Mouse (Mus musculus) limb, embryonic 11.5 days (tissue): Measurements from ENCODE around the gene Elovl6. TPM values are rescaled to one million over a fixed set of nuclear protein-coding genes. Genes with fewer than 3 reads are reported as not detected.

Experiments
- ATAC-seq: fragments of 200-750 bp; cut with Nextera tagmentation; 2 replicates; pipeline ENCODE4 v1.8.0; 2017; ENCODE audit warnings: low read depth; ENCODE audit not compliant: insufficient number of reproducible peaks, low FRiP score, low TSS enrichment
- DNase-seq: peaks from one replicate; pipeline ENCODE4 v3.0.0-alpha.2; 2015; ENCODE audit warnings: low spot score
- H3K27ac ChIP-seq: fragments of 300-500 bp; sonication (generic); replicated peaks from 2 replicates; pipeline ENCODE4 v1.5.1; 2014; ENCODE audit warnings: low read depth, mild to moderate bottlenecking, low read length
- H3K27me3 ChIP-seq: fragments of 300-500 bp; sonication (generic); 2 replicates; pipeline ENCODE4 v1.6.1; 2014; ENCODE audit warnings: mild to moderate bottlenecking, low read length, mixed read lengths; ENCODE audit not compliant: control insufficient read depth, insufficient read depth
- H3K36me3 ChIP-seq: fragments of 300-500 bp; sonication (generic); 2 replicates; pipeline ENCODE4 v1.6.1; 2014; ENCODE audit warnings: mild to moderate bottlenecking, low read length, moderate library complexity, mixed read lengths; ENCODE audit not compliant: control insufficient read depth, insufficient read depth
- H3K4me1 ChIP-seq: fragments of 300-500 bp; sonication (generic); 2 replicates; pipeline ENCODE4 v1.6.1; 2014; ENCODE audit warnings: low read length, mixed read lengths; ENCODE audit not compliant: control insufficient read depth, insufficient read depth
- H3K4me2 ChIP-seq: fragments of 300-500 bp; sonication (generic); 2 replicates; pipeline ENCODE4 v1.6.1; 2014; ENCODE audit warnings: low read depth, mild to moderate bottlenecking, moderate library complexity; ENCODE audit not compliant: severe bottlenecking
- H3K4me3 ChIP-seq: fragments of 300-500 bp; sonication (generic); 2 replicates; pipeline ENCODE4 v1.5.1; 2014; ENCODE audit warnings: low read depth, low read length
- H3K9ac ChIP-seq: fragments of 300-500 bp; sonication (generic); 2 replicates; pipeline ENCODE4 v1.6.1; 2014; ENCODE audit warnings: mild to moderate bottlenecking, low read length
- H3K9me3 ChIP-seq: fragments of 300-500 bp; sonication (generic); 2 replicates; pipeline ENCODE4 v1.6.1; 2016; ENCODE audit warnings: low read length; ENCODE audit not compliant: control insufficient read depth
- WGBS: fragments of 180-500 bp; shearing (Covaris S2); extraction: QIAGEN DNeasy Blood & Tissue Kit; methylation state at CpG from one replicate; pipeline ENCODE4 v1.1.7; 2014; 5-methylcytosine and 5-hydroxymethylcytosine counted together
- polyA plus RNA-seq: library from polyadenylated mRNA; unstranded; fragments of >200 nt; fragmentation: Nextera tagmentation; extraction: Ambion mirVana; gene quantifications from 2 replicates; pipeline ENCODE4 v1.2.1, GENCODE M21; 2014

Elovl6 gene
- polyA plus RNA-seq, 1 experiment from 2014 or later: 53.2 TPM

DNA sequence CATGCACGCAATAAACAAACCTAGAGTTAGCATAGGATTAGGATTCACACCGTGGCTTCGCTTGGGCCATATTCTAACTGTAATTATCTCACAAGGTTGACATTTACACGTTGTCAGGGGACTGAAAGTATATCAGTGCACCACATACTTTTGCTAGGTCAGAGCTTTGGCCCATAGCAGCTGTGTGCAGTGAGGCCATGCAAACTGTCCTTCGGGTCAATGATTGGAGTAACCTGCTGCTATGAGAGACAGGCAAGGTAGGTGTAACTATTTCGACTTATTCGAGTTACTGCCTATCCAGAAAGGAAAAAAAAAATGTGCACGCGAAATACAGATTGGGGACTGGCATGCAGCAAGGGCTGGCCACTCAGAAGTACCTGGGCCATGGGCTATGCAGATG lies 24.9 kb downstream of the Elovl6 start:
- Histone ChIP-seq H3K9ac (no peak overlapping the region), H3K27ac (no peak overlapping the region), H3K27me3 (no peaks in the 10 kb centered on the region), H3K4me3 (no peak overlapping the region), H3K36me3 (no peaks in the 10 kb centered on the region), H3K4me1 (no peaks in the 10 kb centered on the region), H3K9me3 (no peaks in the 10 kb centered on the region), H3K4me2 (no peak overlapping the region)
- ATAC-seq (no peak), DNase-seq (no peak)
- WGBS: 90% methylated on average over 9 of the region's 9 CpGs

DNA sequence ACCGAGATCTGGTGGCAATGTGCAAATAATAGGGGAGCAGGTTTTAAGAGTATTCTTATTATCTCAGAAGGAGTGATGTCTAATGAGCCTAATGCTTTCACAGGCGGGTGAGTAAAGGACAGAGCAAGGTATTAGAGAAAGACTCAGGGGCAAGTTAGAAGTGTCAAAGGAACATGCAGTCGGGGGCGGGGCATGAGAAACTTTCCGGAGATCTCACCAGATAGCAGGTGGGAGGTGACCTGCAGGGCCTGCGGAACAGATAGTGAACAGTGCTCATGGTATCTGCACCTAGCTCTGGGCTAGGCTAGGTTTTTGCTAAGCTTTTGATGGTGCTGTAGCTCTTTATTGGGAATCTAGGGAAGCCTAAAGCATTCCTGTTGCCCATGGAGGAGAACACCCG lies 25.4 kb downstream of the Elovl6 start:
- Histone ChIP-seq H3K4me1 (no peaks in the 10 kb centered on the region), H3K36me3 (no peaks in the 10 kb centered on the region), H3K4me3 (no peak overlapping the region), H3K9ac (no peak overlapping the region), H3K27me3 (no peaks in the 10 kb centered on the region), H3K9me3 (no peaks in the 10 kb centered on the region), H3K4me2 (no peak overlapping the region), H3K27ac (no peak overlapping the region)
- ATAC-seq (no peak), DNase-seq (no peak)
- WGBS: 82% methylated on average over 7 of the region's 7 CpGs

DNA sequence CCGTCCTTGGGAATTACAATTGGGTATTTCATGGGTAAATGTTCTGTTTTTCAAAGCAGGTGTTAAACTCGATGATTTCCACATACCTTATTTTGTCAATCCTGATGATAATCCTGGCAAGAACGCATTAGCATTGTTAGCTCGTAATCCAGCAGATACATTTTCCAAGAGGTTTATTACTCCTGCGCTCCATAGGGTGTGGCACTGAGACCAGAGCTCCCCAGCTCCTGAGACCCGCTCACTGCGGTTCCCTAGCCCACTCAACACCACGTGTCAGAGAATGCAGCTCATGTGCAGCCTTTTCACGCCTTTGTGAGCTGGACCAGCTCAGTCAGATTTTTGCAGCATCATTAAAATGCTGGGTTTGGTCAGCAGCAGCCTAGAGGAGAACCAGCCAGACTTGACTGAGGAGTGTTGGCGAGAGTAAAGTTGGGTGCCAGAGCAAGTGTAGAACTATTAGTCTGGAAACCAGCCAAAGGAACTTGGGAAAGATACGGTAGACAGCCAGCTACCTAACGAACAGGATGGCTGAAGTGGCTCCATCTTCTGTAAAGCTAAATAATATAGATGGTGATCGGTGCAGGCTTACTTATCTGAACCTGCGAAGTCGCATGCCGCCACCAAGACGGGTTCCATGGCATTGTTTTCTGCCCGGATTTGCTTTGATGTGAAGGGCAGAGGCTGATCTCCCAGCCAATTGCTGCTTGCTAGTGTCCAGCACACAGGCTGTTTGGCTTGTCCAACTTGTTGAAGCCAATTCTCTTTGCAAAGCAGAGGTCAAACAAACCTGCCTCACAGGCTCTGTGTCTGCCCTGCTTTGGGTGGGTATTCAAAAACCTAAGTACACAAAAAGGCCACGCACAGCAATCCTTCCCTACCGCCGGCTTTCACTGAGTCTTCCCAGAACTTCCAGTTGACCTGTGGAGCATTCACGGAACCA lies 26.1 kb downstream of the Elovl6 start:
- Histone ChIP-seq H3K4me2 (no peak overlapping the region), H3K4me1 (no peaks in the 10 kb centered on the region), H3K36me3 (no peaks in the 10 kb centered on the region), H3K9me3 (no peaks in the 10 kb centered on the region), H3K4me3 (no peak overlapping the region), H3K27me3 (no peaks in the 10 kb centered on the region), H3K27ac (no peak overlapping the region), H3K9ac (no peak overlapping the region)
- WGBS: 93% methylated on average over 22 of the region's 22 CpGs
- no peak for DNase-seq
- no peak for ATAC-seq

DNA sequence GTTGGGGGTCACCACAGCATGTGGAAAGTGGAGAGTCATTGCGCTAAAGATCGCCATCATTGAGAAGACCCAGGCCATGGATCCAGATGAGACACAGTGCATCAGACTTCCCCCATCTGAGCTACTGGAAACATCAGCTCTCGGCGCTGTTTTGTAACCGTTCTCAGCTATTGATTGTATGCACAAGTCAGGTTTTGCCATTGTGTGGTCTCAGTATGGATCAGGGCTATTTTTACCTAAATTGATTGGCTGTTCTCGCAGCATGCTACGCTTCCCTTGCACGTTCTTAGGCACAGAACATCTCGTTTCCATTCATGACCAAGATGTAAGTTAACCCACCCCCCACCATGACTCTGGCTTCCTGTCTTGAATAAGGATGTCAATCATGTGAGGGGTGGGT lies 27.9 kb downstream of the Elovl6 start:
- no peaks in the 10 kb centered on the region for H3K27me3 ChIP-seq
- DNase-seq (no peak), ATAC-seq (no peak)
- no peak overlapping the region for H3K4me2 ChIP-seq
- H3K9ac ChIP-seq: no peak overlapping the region
- 96% methylated on average over 9 of the region's 9 CpGs for WGBS
- H3K9me3 ChIP-seq: no peaks in the 10 kb centered on the region
- H3K27ac ChIP-seq: no peak overlapping the region
- no peaks in the 10 kb centered on the region for H3K36me3 ChIP-seq
- H3K4me3 ChIP-seq: no peak overlapping the region
- H3K4me1 ChIP-seq: no peaks in the 10 kb centered on the region

DNA sequence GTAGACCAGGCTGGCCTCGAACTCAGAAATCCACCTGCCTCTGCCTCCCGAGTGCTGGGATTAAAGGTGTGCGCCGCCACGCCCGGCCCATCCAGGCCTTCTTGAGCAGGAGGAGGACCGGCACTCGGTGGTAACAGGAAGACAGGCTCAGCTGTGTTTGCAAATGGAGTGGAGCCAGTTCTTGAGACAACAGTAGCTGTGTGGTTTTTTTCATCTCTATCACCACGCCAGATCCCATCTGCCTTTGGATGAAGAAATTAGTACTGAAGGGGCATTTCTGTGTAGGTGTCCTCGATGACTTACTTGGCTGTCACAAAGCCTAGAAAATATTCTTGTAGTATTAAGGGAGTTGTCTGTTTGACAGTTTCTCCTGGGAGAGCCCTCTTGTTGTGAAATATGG lies 28.9 kb downstream of the Elovl6 start:
- H3K36me3 ChIP-seq: no peaks in the 10 kb centered on the region
- WGBS: 89% methylated on average over 10 of the region's 10 CpGs

DNA sequence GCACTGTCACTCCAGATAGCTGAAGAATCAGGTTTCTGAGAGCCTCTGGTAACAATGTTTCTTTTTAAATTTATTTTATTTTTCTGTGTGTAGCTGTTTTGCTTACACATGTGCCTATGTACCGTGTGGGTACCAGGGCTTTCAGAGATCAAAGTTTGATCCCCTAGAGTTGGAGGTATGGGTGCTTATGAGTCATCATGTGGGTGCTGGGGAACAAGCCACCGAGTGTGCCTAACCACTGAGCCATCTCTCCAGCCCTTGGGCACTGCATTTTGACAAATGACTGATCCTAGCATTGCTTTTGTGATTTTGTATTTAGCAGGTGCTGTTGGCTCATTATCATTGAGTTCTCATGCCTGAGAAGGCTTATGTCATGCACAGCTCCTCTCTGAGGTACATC lies 29.7 kb downstream of the Elovl6 start:
- WGBS: 92% methylated on average over 2 of the region's 2 CpGs

More for the DNA sequence above, 28.9 kb downstream of the Elovl6 start:
- ATAC-seq (no peak), DNase-seq (no peak)
- Histone ChIP-seq H3K9me3 (no peaks in the 10 kb centered on the region), H3K27me3 (no peaks in the 10 kb centered on the region), H3K4me2 (no peak overlapping the region), H3K9ac (no peak overlapping the region), H3K4me3 (no peak overlapping the region), H3K27ac (no peak overlapping the region), H3K4me1 (no peaks in the 10 kb centered on the region)

DNA sequence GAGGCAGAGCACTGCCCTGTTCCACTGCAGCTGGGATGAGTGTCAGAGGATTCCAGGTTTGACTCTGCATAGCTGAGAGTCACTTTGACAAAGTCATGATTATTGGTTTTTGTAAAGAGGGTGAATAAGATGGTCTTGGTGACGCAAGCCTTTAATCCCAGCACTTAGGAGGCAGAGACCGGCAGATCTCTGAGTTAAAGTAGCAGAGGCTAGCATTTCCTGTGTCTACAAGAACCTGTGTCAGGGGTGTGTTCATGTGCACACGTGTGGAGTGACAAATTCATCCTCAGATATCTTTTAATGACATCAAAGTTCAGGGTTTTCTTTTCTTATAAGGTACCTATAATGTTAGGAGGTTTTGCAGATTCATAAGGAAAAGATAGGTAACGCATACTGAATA lies 30.3 kb downstream of the Elovl6 start:
- Histone ChIP-seq H3K36me3 (no peaks in the 10 kb centered on the region), H3K4me2 (no peak overlapping the region), H3K9ac (no peak overlapping the region), H3K27ac (no peak overlapping the region), H3K4me1 (no peaks in the 10 kb centered on the region), H3K9me3 (no peaks in the 10 kb centered on the region), H3K27me3 (no peaks in the 10 kb centered on the region), H3K4me3 (no peak overlapping the region)
- ATAC-seq (no peak), DNase-seq (no peak)
- 92% methylated on average over 4 of the region's 4 CpGs for WGBS

More for the DNA sequence above, 29.7 kb downstream of the Elovl6 start:
- Histone ChIP-seq H3K4me3 (no peak overlapping the region), H3K36me3 (no peaks in the 10 kb centered on the region), H3K4me2 (no peak overlapping the region), H3K27me3 (no peaks in the 10 kb centered on the region), H3K27ac (no peak overlapping the region), H3K9ac (no peak overlapping the region), H3K4me1 (no peaks in the 10 kb centered on the region), H3K9me3 (no peaks in the 10 kb centered on the region)
- no peak for ATAC-seq
- no peak for DNase-seq

DNA sequence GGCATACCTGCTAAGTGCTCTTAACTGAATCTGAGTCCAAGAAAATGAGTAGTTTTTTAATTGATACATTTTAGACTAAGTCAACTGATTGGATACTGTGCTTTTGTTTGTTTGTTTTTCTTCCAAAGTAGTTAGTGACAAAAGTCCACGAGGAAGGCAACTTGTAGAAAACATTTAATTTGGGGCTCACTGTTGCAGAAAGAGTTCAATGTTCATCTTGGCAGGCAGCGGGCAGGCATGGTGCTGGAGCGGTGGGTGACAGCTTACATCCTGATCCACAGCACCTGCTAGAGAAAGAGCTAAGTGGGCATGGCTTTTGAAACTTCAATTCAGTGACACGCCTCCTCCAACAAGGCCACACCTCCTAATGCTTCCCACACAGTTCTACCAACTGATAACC lies 31.7 kb downstream of the Elovl6 start:
- Histone ChIP-seq H3K4me3 (no peak overlapping the region), H3K27ac (no peak overlapping the region), H3K4me2 (no peak overlapping the region), H3K9ac (no peak overlapping the region), H3K36me3 (no peaks in the 10 kb centered on the region), H3K27me3 (no peaks in the 10 kb centered on the region), H3K9me3 (no peaks in the 10 kb centered on the region), H3K4me1 (no peaks in the 10 kb centered on the region)
- DNase-seq: no peak
- ATAC-seq: no peak
- 94% methylated on average over 4 of the region's 4 CpGs for WGBS
